Mouse (Mus musculus) midbrain, embryonic 12.5 days (tissue): ENCODE measurements at regions not wholly inside any gene's neighbourhood (a gene's known extent, or its start where the extent isn't known, plus 50 kb on each side); places are given as distances from the start of the nearest gene placed in this dataset.
A peak's percentile ranks its signal among the peaks of the same experiment; 100 is the strongest.

Source experiments
- ATAC-seq: fragments of 200-750 bp; cut with Nextera tagmentation; 2 replicates; pipeline ENCODE4 v1.8.0; 2017; ENCODE audit warnings: low read depth, moderate TSS enrichment, moderate library complexity; ENCODE audit not compliant: low FRiP score
- H3K27ac ChIP-seq: fragments of 300-500 bp; sonication (generic); replicated peaks from 2 replicates; pipeline ENCODE4 v1.5.1; 2016; ENCODE audit warnings: mild to moderate bottlenecking
- H3K27me3 ChIP-seq: fragments of 300-500 bp; sonication (generic); 2 replicates; pipeline ENCODE4 v1.6.1; 2016; ENCODE audit warnings: mild to moderate bottlenecking
- H3K36me3 ChIP-seq: fragments of 300-500 bp; sonication (generic); 2 replicates; pipeline ENCODE4 v1.6.1; 2016
- H3K4me1 ChIP-seq: fragments of 300-500 bp; sonication (generic); 2 replicates; pipeline ENCODE4 v1.6.1; 2016
- H3K4me2 ChIP-seq: fragments of 300-500 bp; sonication (generic); replicated peaks from 2 replicates; pipeline ENCODE4 v1.6.1; 2016; ENCODE audit warnings: mild to moderate bottlenecking, moderate library complexity
- H3K4me3 ChIP-seq: fragments of 300-500 bp; sonication (generic); 2 replicates; pipeline ENCODE4 v1.5.1; 2016; ENCODE audit warnings: mild to moderate bottlenecking
- H3K9ac ChIP-seq: fragments of 300-500 bp; sonication (generic); replicated peaks from 2 replicates; pipeline ENCODE4 v1.6.1; 2016; ENCODE audit warnings: mild to moderate bottlenecking, moderate library complexity
- H3K9me3 ChIP-seq: fragments of 300-500 bp; sonication (generic); 2 replicates; pipeline ENCODE4 v1.6.1; 2016; ENCODE audit warnings: mild to moderate bottlenecking
- WGBS: fragments of 180-500 bp; shearing (Covaris S2); methylation state at CpG from one replicate; pipeline ENCODE4 v1.1.7; 2016; 5-methylcytosine and 5-hydroxymethylcytosine counted together

DNA sequence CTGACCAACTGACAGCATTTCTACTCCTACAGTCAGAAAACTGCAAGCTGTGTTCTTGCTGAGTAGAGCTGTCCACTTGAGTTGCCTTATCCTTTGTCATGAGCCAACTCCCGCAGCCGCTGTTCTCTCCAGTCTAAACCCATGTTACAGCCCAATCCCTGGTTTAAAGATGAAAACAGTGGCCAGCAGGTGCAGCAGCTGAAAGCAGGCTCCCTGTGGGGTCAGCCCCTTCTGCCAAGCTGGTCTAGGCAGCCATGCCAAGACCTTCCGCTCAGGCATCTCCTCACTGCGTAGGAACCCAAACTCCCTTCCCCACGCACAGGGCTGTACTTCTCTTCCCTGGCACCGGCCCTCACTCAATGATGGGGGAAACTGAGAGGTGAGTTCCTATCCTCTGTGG is 279.3 kb upstream of the Npvf start:
- Histone ChIP-seq H3K36me3 (no peaks in the 10 kb centered on the region), H3K4me3 (no peak overlapping the region), H3K27ac (no peak overlapping the region), H3K27me3 (no peaks in the 10 kb centered on the region), H3K9ac (no peak overlapping the region), H3K4me1 (peaks cover 19% of the 10 kb centered on the region), H3K4me2 (no peak overlapping the region), H3K9me3 (no peaks in the 10 kb centered on the region)
- WGBS, result 85% methylated on average over 6 of the region's 6 CpGs
- ATAC-seq, result no peak

DNA sequence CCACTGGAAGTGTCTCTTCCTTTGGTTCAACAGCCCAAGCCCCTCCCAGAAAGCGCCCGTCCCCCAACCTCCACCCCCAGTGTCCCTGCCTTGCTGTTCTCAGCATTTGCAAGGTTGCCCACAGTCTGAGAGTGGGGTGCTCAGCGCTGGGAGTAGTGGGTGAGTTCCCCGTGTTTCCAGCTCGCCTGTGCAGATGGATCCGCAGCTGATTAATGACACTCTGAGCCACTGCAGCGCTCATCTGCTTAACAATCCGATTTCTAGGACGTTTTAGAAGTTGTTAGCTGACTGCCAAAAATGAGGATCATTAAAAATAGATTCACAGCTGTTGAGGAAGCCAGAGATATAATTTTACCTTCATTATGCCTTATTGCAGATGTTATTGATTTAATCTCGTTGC is 280.0 kb upstream of the Npvf start:
- Histone ChIP-seq H3K27ac (no peak overlapping the region), H3K4me1 (peaks cover 21% of the 10 kb centered on the region), H3K36me3 (no peaks in the 10 kb centered on the region), H3K4me2 (no peak overlapping the region), H3K9me3 (no peaks in the 10 kb centered on the region), H3K4me3 (no peak overlapping the region), H3K27me3 (no peaks in the 10 kb centered on the region), H3K9ac (no peak overlapping the region)
- WGBS, result 84% methylated on average over 10 of the region's 10 CpGs
- ATAC-seq, result no peak

DNA sequence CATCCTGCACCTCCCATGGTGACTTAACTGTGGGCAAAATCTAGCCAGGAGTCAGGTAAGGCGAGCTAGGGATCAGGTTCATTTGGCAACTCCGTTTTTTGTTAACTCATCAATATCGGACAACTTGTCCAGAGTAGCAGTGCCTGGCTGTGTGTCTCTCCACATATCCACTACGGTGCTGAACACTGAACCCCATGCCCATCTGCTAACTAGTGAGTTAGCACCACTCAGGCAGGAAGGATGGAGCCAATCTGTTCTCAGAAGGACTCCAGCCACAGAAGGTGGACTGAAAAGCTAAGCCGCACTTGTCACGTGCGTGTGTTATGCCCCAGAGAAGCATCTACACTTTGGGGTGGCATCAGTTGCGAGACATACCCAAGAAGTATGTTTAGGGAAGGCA is 282.1 kb upstream of the Npvf start:
- ATAC-seq, result no peak

DNA sequence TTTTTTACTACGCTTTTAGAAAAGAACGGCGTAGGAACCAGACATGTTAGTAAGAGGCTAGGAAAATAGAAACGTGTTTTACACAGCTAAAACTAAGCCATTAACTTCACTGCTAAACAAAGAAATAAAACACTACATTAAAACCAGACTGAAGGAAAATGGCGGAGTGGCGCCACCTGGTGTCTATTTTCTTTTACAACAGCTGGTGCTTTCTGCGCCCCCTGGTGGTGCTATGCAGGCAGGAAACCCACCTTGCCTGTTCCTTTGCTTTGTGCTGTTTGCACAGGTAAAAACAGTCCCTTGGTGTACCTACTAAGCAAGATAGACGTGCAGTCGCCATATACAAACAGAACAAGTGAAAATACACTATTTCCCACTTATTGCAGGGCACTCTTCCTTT is 282.9 kb upstream of the Npvf start:
- Histone ChIP-seq H3K9ac (no peak overlapping the region), H3K4me1 (peaks cover 21% of the 10 kb centered on the region), H3K4me3 (no peak overlapping the region), H3K27me3 (no peaks in the 10 kb centered on the region), H3K27ac (no peak overlapping the region), H3K9me3 (no peaks in the 10 kb centered on the region), H3K4me2 (no peak overlapping the region), H3K36me3 (no peaks in the 10 kb centered on the region)
- WGBS, result 33% methylated on average over 9 of the region's 9 CpGs
- ATAC-seq, result no peak

More for the DNA sequence above, 282.1 kb upstream of the Npvf start:
- Histone ChIP-seq H3K4me2 (no peak overlapping the region), H3K4me3 (no peak overlapping the region), H3K36me3 (no peaks in the 10 kb centered on the region), H3K27me3 (no peaks in the 10 kb centered on the region), H3K9ac (no peak overlapping the region), H3K9me3 (no peaks in the 10 kb centered on the region), H3K4me1 (peaks cover 21% of the 10 kb centered on the region), H3K27ac (no peak overlapping the region)
- WGBS, result 92% methylated on average over 8 of the region's 8 CpGs

DNA sequence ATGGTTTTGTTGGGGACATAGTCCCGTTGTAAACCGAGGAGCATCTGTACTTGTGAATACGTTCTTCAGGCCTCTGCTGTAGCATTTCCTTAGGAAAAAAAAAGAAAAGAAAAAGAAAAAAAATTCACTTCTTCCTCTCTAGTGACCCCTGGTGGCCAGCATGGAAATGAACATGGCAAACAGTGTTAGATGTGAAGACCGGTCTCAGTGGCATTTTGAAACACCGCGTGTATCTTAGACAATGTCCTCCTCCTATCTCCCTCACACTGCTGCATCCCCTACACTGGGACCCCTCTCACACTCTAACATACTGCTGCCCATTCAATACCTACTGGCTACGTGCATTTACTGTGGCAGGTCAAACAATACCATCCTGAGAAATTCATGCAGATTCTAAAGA is 284.6 kb upstream of the Npvf start:
- peak; percentile 62; the same call in 1 of the 2 replicates for ATAC-seq
- Histone ChIP-seq H3K4me3 (no peak overlapping the region), H3K4me1 (peaks cover 18% of the 10 kb centered on the region), H3K4me2 (no peak overlapping the region), H3K9me3 (no peaks in the 10 kb centered on the region), H3K27ac (no peak overlapping the region), H3K36me3 (no peaks in the 10 kb centered on the region), H3K27me3 (no peaks in the 10 kb centered on the region), H3K9ac (no peak overlapping the region)
- 28% methylated on average over 7 of the region's 7 CpGs for WGBS

DNA sequence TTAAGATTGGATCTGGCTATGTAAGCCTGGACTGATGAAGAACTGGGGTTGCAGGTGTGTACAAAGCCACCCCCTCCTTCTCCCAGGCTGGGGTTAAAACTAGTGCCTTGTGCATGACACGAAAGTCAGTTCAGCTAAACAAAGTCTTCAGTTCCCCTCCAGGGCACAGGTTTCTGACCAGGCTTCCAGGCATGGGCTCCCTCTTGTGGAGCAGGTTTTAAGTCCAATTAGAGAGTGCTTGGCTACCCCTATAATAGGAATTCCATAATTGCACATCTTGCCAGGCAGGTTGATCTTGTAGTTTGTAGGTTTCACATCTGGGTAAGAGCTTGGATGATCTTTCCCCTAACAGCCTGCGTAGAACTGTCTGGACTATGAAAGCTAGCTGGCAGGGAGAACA is 285.2 kb upstream of the Npvf start:
- no peak overlapping the region for H3K4me3 ChIP-seq
- 60% methylated on average over 2 of the region's 2 CpGs for WGBS
- peaks cover 15% of the 10 kb centered on the region for H3K4me1 ChIP-seq
- no peak overlapping the region for H3K27ac ChIP-seq
- H3K4me2 ChIP-seq, result no peak overlapping the region
- no peak for ATAC-seq
- H3K36me3 ChIP-seq, result no peaks in the 10 kb centered on the region
- no peak overlapping the region for H3K9ac ChIP-seq
- H3K9me3 ChIP-seq, result no peaks in the 10 kb centered on the region
- no peaks in the 10 kb centered on the region for H3K27me3 ChIP-seq

DNA sequence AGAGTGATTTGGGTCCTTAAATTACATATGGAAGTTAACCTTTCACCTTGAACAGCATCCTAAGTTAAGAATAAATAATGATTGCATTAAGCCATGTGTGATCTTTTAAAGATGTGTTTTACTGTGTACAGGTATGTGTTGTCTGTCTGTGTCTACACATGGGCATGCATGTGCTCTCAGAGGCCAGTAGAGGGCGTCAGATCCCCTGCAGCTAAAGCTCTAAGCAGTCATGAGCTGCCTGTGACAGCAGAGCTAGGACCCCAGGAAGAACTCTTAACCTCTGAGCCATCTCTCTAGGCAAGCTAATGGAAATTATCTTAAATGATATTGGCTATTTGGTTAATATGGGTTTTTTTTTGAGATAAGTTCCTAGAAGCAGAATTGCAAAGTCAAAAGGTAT is 285.9 kb upstream of the Npvf start:
- Histone ChIP-seq H3K9me3 (no peaks in the 10 kb centered on the region), H3K27me3 (no peaks in the 10 kb centered on the region), H3K4me3 (no peak overlapping the region), H3K4me2 (no peak overlapping the region), H3K27ac (no peak overlapping the region), H3K36me3 (no peaks in the 10 kb centered on the region), H3K4me1 (peaks cover 15% of the 10 kb centered on the region), H3K9ac (no peak overlapping the region)
- 14% methylated on average over 1 of the region's 1 CpGs for WGBS
- no peak for ATAC-seq

DNA sequence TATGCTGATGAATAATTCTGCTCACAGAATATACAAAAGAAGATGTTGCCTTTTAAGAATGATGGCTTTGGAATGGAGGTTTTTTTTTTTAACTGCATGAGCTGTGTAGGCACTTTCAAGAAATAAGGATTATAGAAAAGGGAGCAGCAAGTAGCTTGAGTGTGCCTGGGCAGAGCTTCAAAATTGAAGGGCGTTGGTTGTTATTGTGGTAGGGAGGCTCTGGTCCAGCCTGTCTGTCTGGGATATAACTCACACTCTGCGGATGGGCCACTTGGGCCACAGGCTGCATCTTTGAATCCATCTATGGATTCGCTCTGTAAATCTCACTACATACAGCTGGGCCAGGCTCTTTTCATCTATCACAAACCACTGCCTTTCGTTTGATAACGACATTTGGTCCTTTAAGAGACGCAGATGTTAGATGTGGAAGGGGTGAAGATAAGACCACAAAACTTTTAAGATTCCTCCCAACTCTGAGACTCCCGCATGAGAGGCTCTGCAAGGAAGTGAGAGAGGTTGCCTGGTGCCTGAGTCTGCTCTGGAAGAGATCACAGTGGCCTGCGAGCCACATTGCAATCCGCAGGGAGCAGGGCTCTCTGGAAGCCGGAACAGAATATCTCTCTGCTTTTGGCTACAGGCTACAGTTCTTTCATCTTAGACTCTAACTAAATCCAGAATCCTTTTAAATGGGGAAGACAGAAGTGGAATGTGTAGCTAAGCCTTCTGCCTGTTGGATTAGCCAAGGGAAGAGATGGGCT is 286.6 kb upstream of the Npvf start:
- H3K27me3 ChIP-seq, result no peaks in the 10 kb centered on the region
- no peak overlapping the region for H3K9ac ChIP-seq
- H3K4me1 ChIP-seq, result peaks cover 9% of the 10 kb centered on the region; the same call in 1 of the 2 replicates
- H3K36me3 ChIP-seq, result no peaks in the 10 kb centered on the region
- no peak overlapping the region for H3K4me3 ChIP-seq
- H3K27ac ChIP-seq, result no peak overlapping the region
- no peak for ATAC-seq
- 77% methylated on average over 10 of the region's 10 CpGs for WGBS
- H3K4me2 ChIP-seq, result no peak overlapping the region
- no peaks in the 10 kb centered on the region for H3K9me3 ChIP-seq

DNA sequence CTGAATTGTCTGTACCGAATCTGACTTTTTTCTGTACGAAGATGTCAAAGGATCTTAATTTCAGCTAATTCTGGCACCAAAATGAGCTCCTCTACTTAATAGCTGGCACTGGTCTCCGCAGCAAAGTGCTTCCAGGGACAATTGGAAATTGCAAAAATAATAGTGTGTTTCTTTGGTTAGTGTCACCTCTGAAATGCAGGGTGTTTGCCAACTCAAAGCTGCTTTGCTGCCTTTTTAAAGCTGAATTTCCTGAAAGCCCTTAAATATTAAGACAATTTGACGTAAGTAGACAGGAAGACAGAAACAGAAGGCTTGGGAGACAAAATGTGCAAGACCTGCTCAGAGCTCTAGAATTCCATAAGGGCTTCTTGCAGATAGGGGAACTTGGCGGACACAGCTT is 288.5 kb upstream of the Npvf start:
- Histone ChIP-seq H3K4me1 (0 out of 2 replicates have a peak, but pooled peaks cover 2% of the 10 kb centered on the region), H3K4me3 (no peak overlapping the region), H3K9me3 (no peaks in the 10 kb centered on the region), H3K4me2 (no peak overlapping the region), H3K36me3 (no peaks in the 10 kb centered on the region), H3K27ac (no peak overlapping the region), H3K27me3 (no peaks in the 10 kb centered on the region), H3K9ac (no peak overlapping the region)
- WGBS, result 75% methylated on average over 5 of the region's 5 CpGs
- no peak for ATAC-seq

DNA sequence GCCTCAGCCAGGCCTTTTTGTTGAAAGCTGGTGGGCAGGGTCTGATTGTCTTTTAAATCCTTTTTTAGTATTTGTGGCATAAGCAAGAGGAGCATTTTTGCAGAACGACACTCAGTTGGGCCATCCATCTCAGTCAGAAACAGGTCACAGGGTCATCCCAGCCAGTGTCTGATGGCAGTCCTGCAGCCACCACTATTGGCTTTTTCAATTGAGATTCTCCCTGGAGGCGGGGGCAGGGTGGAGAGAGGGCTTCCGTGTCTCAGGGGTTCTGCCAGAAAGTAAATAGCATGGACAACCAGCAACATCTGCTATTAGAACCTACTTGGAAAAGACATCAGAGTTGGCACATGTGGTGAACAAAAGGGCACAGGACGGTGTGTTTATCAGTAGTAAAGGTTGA is 293.8 kb upstream of the Npvf start:
- 73% methylated on average over 4 of the region's 4 CpGs for WGBS
- no peaks in the 10 kb centered on the region for H3K27me3 ChIP-seq

DNA sequence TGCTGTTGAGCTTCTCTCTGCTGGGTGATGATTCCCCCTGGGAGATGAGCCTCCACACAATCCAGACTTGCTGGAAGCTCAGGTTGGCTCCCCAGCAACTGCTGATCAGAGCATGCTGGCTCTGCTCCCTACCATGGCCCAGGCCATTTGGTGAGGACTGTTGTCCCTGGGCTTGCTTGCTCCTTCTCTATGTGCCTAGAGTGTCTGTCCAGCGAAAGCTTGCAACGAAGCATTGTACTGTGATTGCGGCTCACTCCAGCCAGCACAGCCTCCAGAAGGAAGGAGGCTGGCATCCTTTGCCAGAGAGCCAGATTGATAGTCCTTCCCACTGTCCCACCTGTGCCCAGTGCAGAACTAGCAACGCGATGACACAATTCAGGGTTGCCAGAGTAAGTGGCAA is 295.1 kb upstream of the Npvf start:
- ATAC-seq, result no peak; the same call in 1 of the 2 replicates
- peak overlapping the region; percentile 71 for H3K27ac ChIP-seq

More for the DNA sequence above, 293.8 kb upstream of the Npvf start:
- Histone ChIP-seq H3K4me2 (no peak overlapping the region), H3K36me3 (no peaks in the 10 kb centered on the region), H3K9ac (no peak overlapping the region), H3K27ac (no peak overlapping the region), H3K9me3 (no peaks in the 10 kb centered on the region), H3K4me1 (peaks cover 5% of the 10 kb centered on the region), H3K4me3 (no peak overlapping the region)
- ATAC-seq, result no peak

DNA sequence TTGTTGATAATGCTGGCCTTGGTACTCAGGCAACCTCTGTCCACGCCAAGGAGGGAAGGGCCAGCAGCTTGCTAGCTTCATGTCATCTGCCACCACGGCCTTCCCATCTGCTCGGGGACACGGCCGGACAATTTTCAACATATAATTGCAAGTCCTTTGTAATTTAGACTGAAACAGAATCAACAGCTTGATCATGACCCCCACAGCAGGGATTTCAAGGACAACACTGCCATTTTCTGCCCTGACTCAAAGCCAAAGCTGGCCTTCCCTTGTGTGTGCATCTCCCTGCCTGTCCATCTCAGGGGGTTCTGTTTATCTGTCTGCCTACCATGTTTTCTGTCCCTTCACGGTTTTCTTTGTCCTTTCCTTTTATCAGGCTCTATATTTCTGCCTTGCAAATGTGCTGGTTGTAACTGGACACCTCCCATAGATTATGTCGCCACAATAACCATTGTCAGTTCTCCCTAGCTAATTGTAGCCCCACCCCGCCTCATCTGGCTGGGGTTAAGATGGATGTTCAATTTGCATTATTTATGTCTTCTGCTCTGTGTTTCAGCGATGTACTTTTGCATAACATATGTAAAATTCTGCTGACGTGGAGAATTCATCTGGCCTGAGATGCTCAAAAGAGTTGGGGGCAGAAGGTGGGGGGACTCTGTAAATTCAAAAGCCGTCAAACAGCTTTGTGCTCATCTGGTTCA is 295.8 kb upstream of the Npvf start:
- H3K4me1 ChIP-seq, result peaks cover 5% of the 10 kb centered on the region
- H3K27ac ChIP-seq, result peak overlapping the region; percentile 71
- H3K4me3 ChIP-seq, result no peak overlapping the region
- peak; percentile 78 for ATAC-seq
- H3K9me3 ChIP-seq, result no peaks in the 10 kb centered on the region
- no peak overlapping the region for H3K9ac ChIP-seq
- H3K27me3 ChIP-seq, result no peaks in the 10 kb centered on the region
- WGBS, result 49% methylated on average over 11 of the region's 11 CpGs
- H3K4me2 ChIP-seq, result no peak overlapping the region
- no peaks in the 10 kb centered on the region for H3K36me3 ChIP-seq

More for the DNA sequence above, 295.1 kb upstream of the Npvf start:
- peaks cover 5% of the 10 kb centered on the region for H3K4me1 ChIP-seq
- 93% methylated on average over 5 of the region's 5 CpGs for WGBS
- H3K27me3 ChIP-seq, result no peaks in the 10 kb centered on the region
- no peak overlapping the region for H3K4me3 ChIP-seq
- no peaks in the 10 kb centered on the region for H3K36me3 ChIP-seq
- H3K9me3 ChIP-seq, result no peaks in the 10 kb centered on the region
- H3K9ac ChIP-seq, result no peak overlapping the region
- no peak overlapping the region for H3K4me2 ChIP-seq
